Mouse (Mus musculus): ENCODE data around the gene Abcg1. TPM values are rescaled to one million over a fixed set of nuclear protein-coding genes. Genes with fewer than 3 reads are reported as not detected.

Abcg1 gene
- polyA plus RNA-seq, 1 experiment from 2014 or later: 23.8 TPM

Other genes with a start within 250 kb of the Abcg1 start
- gene Glp1r, start 155.9 kb upstream of the Abcg1 start, polyA plus RNA-seq (2015; fragmentation: Nextera tagmentation; extraction: Ambion mirVana): 0.71 and 0.75 TPM in 2 replicates
- 0.04 TPM in 1 of 2 replicates, not detected in the other for gene Umodl1, start 103.0 kb upstream of the Abcg1 start, polyA plus RNA-seq (2015; fragmentation: Nextera tagmentation; extraction: Ambion mirVana)
- gene Tff3, start 72.0 kb downstream of the Abcg1 start, polyA plus RNA-seq (2015; fragmentation: Nextera tagmentation; extraction: Ambion mirVana): 0.40 and 1.4 TPM in 2 replicates
- gene Tff2, start 86.6 kb downstream of the Abcg1 start, polyA plus RNA-seq (2015; fragmentation: Nextera tagmentation; extraction: Ambion mirVana): not detected in 2 replicates
- not detected in 2 replicates for gene Tff1, start 107.6 kb downstream of the Abcg1 start, polyA plus RNA-seq (2015; fragmentation: Nextera tagmentation; extraction: Ambion mirVana)
- gene Tmprss3, start 141.3 kb downstream of the Abcg1 start, polyA plus RNA-seq (2015; fragmentation: Nextera tagmentation; extraction: Ambion mirVana): 0.08 TPM in 1 of 2 replicates, not detected in the other
- gene Ubash3a, start 150.2 kb downstream of the Abcg1 start, polyA plus RNA-seq (2015; fragmentation: Nextera tagmentation; extraction: Ambion mirVana): not detected in 2 replicates
- 4.7 and 6.4 TPM in 2 replicates for gene Rsph1, start 219.7 kb downstream of the Abcg1 start, polyA plus RNA-seq (2015; fragmentation: Nextera tagmentation; extraction: Ambion mirVana)
- gene Slc37a1, start 229.1 kb downstream of the Abcg1 start, polyA plus RNA-seq (2015; fragmentation: Nextera tagmentation; extraction: Ambion mirVana): 12.8 and 13.4 TPM in 2 replicates

Measured in midbrain, embryonic 15.5 days (tissue).